Mouse (Mus musculus) spleen, adult 2 months (tissue): ENCODE measurements around the gene Lrrc8a. TPM values are rescaled to one million over a fixed set of nuclear protein-coding genes. Genes with fewer than 3 reads are reported as not detected.

ENCODE experiments used
- DNase-seq, 2 experiments: peaks; one replicate each; pipeline versions ENCODE4 v3.0.0 to v3.0.0-alpha.2; 2012 to 2021; ENCODE audit warnings: low spot score in 2 of 2, low read depth in 1 of 2
- H3K27ac ChIP-seq: fragments of 200-500 bp; 2 replicates; pipeline ENCODE4 v1.5.1; 2012; ENCODE audit warnings: low read length, inconsistent platforms; ENCODE audit not compliant: insufficient read depth
- H3K27me3 ChIP-seq: fragments of 200-500 bp; 2 replicates; pipeline ENCODE4 v1.6.1; 2012; ENCODE audit warnings: mild to moderate bottlenecking, moderate library complexity, low read length, inconsistent platforms; ENCODE audit not compliant: control insufficient read depth, insufficient read depth
- H3K36me3 ChIP-seq: fragments of 200-500 bp; 2 replicates; pipeline ENCODE4 v1.6.1; 2012; ENCODE audit warnings: mild to moderate bottlenecking, low read length, inconsistent platforms; ENCODE audit not compliant: control insufficient read depth, insufficient read depth
- H3K4me1 ChIP-seq: fragments of 200-500 bp; 2 replicates; pipeline ENCODE4 v1.6.1; 2011; ENCODE audit warnings: inconsistent platforms; ENCODE audit not compliant: control insufficient read depth, insufficient read depth, insufficient read length
- H3K4me3 ChIP-seq: fragments of 200-500 bp; 2 replicates; pipeline ENCODE4 v1.5.1; 2011; ENCODE audit warnings: mild to moderate bottlenecking, inconsistent platforms; ENCODE audit not compliant: insufficient read depth, insufficient read length; ENCODE audit errors: extremely low read depth
- CTCF ChIP-seq: fragments of 200-500 bp; IDR thresholded peaks from 2 replicates; pipeline ENCODE4 v1.5.1; 2011; ENCODE audit warnings: mild to moderate bottlenecking, inconsistent platforms; ENCODE audit not compliant: insufficient read depth, insufficient read length, insufficient replicate concordance; ENCODE audit errors: extremely low read depth
- POLR2A ChIP-seq: fragments of 200-500 bp; IDR thresholded peaks from 2 replicates; pipeline ENCODE4 v1.6.1; 2011; ENCODE audit warnings: low read depth, low read length, inconsistent platforms
- WGBS: fragments of 180-500 bp; shearing (Covaris S2); methylation state at CpG from one replicate; pipeline ENCODE4 v1.1.7; 2018; 5-methylcytosine and 5-hydroxymethylcytosine counted together
- polyA plus RNA-seq: library from polyadenylated mRNA; depleted of rRNA; stranded (reverse); fragments of >200 nt; gene quantifications from 2 replicates; pipeline ENCODE4 v1.2.3, GENCODE M21; 2012; rRNA removed

Gene Lrrc8a
- polyA plus RNA-seq, result 22.1 and 25.6 TPM in 2 replicates

- peaks cover 6% of the 10 kb centered on the region; the same call in 1 of the 2 replicates for H3K4me1 ChIP-seq
- H3K27ac ChIP-seq, result peak within 1 kb of the TSS; percentile 93
- peak; percentile 9 for TF ChIP-seq POLR2A
- TF ChIP-seq CTCF, result peak; percentile 20; the same call in 1 of the 2 replicates
- under 1% methylated on average over 57 of the region's 67 CpGs for WGBS
- DNase-seq, result peak; percentile 95 to 100
- H3K4me3 ChIP-seq, result peak within 1 kb of the TSS; percentile 90
- H3K36me3 ChIP-seq, result peaks cover 8% of the 10 kb centered on the region
- no peaks in the 10 kb centered on the region for H3K27me3 ChIP-seq
These were observed at the start of gene Lrrc8a for GRCm38 (mm10) chr2:30237199-30237880. Gene Lrrc8a (plus strand): TSS chr2:30237715.

GRCm38 (mm10) chr2:30191790-30192580 lies 45.5 kb upstream of the Lrrc8a start:
- Histone ChIP-seq H3K36me3 (no peaks in the 10 kb centered on the region), H3K27me3 (no peaks in the 10 kb centered on the region), H3K27ac (no peak overlapping the region), H3K4me1 (no peaks in the 10 kb centered on the region), H3K4me3 (no peak overlapping the region)
- TF ChIP-seq POLR2A (no peak), CTCF (no peak)
- DNase-seq, result no peak
- 84% methylated on average over 12 of the region's 12 CpGs for WGBS

GRCm38 (mm10) chr2:30194656-30195055 lies 42.9 kb upstream of the Lrrc8a start:
- 86% methylated on average over 3 of the region's 3 CpGs for WGBS
- Histone ChIP-seq H3K27me3 (no peaks in the 10 kb centered on the region), H3K4me1 (no peaks in the 10 kb centered on the region), H3K27ac (no peak overlapping the region), H3K36me3 (no peaks in the 10 kb centered on the region), H3K4me3 (no peak overlapping the region)
- DNase-seq, result no peak
- TF ChIP-seq POLR2A, result no peak
- no peak for TF ChIP-seq CTCF

GRCm38 (mm10) chr2:30198021-30198420 lies 39.5 kb upstream of the Lrrc8a start:
- Histone ChIP-seq H3K27me3 (no peaks in the 10 kb centered on the region), H3K4me1 (no peaks in the 10 kb centered on the region), H3K27ac (no peak overlapping the region), H3K4me3 (no peak overlapping the region), H3K36me3 (no peaks in the 10 kb centered on the region)
- no peak for DNase-seq
- 89% methylated on average over 4 of the region's 4 CpGs for WGBS
- TF ChIP-seq POLR2A (no peak), CTCF (no peak)

GRCm38 (mm10) chr2:30199984-30200383 lies 37.5 kb upstream of the Lrrc8a start:
- no peak for DNase-seq
- 0 out of 2 replicates have a peak, but pooled peaks cover 3% of the 10 kb centered on the region for H3K4me1 ChIP-seq
- H3K36me3 ChIP-seq, result no peaks in the 10 kb centered on the region
- no peak for TF ChIP-seq CTCF
- TF ChIP-seq POLR2A, result no peak
- H3K4me3 ChIP-seq, result no peak overlapping the region
- 80% methylated on average over 1 of the region's 1 CpGs for WGBS
- no peaks in the 10 kb centered on the region for H3K27me3 ChIP-seq
- H3K27ac ChIP-seq, result no peak overlapping the region

- WGBS, result 85% methylated on average over 5 of the region's 5 CpGs
- H3K27me3 ChIP-seq, result no peaks in the 10 kb centered on the region
- H3K4me3 ChIP-seq, result no peak overlapping the region
- no peak for TF ChIP-seq CTCF
- no peak for TF ChIP-seq POLR2A
- DNase-seq, result no peak
- no peak overlapping the region for H3K27ac ChIP-seq
- H3K36me3 ChIP-seq, result no peaks in the 10 kb centered on the region
- 0 out of 2 replicates have a peak, but pooled peaks cover 3% of the 10 kb centered on the region for H3K4me1 ChIP-seq
These were observed 37.1 kb upstream of the Lrrc8a start for GRCm38 (mm10) chr2:30200388-30200925.

- Histone ChIP-seq H3K4me1 (peaks cover 8% of the 10 kb centered on the region; the same call in 1 of the 2 replicates), H3K27ac (no peak overlapping the region), H3K27me3 (no peaks in the 10 kb centered on the region), H3K36me3 (no peaks in the 10 kb centered on the region), H3K4me3 (no peak overlapping the region)
- WGBS, result 79% methylated on average over 7 of the region's 7 CpGs
- TF ChIP-seq CTCF, result no peak
- no peak for TF ChIP-seq POLR2A
- no peak for DNase-seq
These were observed 34.1 kb upstream of the Lrrc8a start for GRCm38 (mm10) chr2:30203439-30203838.
